Mouse (Mus musculus) neural tube, embryonic 15.5 days (tissue): ENCODE results near the gene Abhd15. TPM values are rescaled to one million over a fixed set of nuclear protein-coding genes. Genes with fewer than 3 reads are reported as not detected.

ENCODE experiments used
- ATAC-seq: fragments of 200-750 bp; cut with Nextera tagmentation; 2 replicates; pipeline ENCODE4 v1.8.0; 2017; ENCODE audit warnings: mild to moderate bottlenecking, moderate TSS enrichment, moderate library complexity; ENCODE audit not compliant: low FRiP score
- H3K27ac ChIP-seq: fragments of 300-500 bp; sonication (generic); replicated peaks from 2 replicates; pipeline ENCODE4 v1.5.1; 2015; ENCODE audit warnings: mild to moderate bottlenecking, inconsistent platforms
- H3K27me3 ChIP-seq: fragments of 300-500 bp; sonication (generic); replicated peaks from 2 replicates; pipeline ENCODE4 v1.6.1; 2015; ENCODE audit warnings: inconsistent platforms
- H3K36me3 ChIP-seq: fragments of 300-500 bp; sonication (generic); 2 replicates; pipeline ENCODE4 v1.6.1; 2015; ENCODE audit warnings: inconsistent platforms
- H3K4me1 ChIP-seq: fragments of 300-500 bp; sonication (generic); 2 replicates; pipeline ENCODE4 v1.6.1; 2015; ENCODE audit warnings: inconsistent platforms
- H3K4me2 ChIP-seq: fragments of 300-500 bp; sonication (generic); 2 replicates; pipeline ENCODE4 v1.6.1; 2015; ENCODE audit warnings: inconsistent platforms, mild to moderate bottlenecking, moderate library complexity
- H3K4me3 ChIP-seq: fragments of 300-500 bp; sonication (generic); replicated peaks from 2 replicates; pipeline ENCODE4 v1.5.1; 2015; ENCODE audit warnings: mild to moderate bottlenecking, inconsistent platforms
- H3K9ac ChIP-seq: fragments of 300-500 bp; sonication (generic); replicated peaks from 2 replicates; pipeline ENCODE4 v1.6.1; 2015; ENCODE audit warnings: mild to moderate bottlenecking, inconsistent platforms
- H3K9me3 ChIP-seq: fragments of 300-500 bp; sonication (generic); replicated peaks from 2 replicates; pipeline ENCODE4 v1.6.1; 2016; ENCODE audit warnings: inconsistent platforms
- WGBS: fragments of 180-500 bp; shearing (Covaris S2); methylation state at CpG from one replicate; pipeline ENCODE4 v1.1.7; 2015; ENCODE audit warnings: mixed read lengths; 5-methylcytosine and 5-hydroxymethylcytosine counted together
- polyA plus RNA-seq: library from polyadenylated mRNA; unstranded; fragments of >200 nt; fragmentation: Nextera tagmentation; extraction: Ambion mirVana; gene quantifications from 2 replicates; pipeline ENCODE4 v1.2.1, GENCODE M21; 2015

Gene Abhd15
- polyA plus RNA-seq, 1 experiment from 2014 or later, result 2.1 TPM

DNA sequence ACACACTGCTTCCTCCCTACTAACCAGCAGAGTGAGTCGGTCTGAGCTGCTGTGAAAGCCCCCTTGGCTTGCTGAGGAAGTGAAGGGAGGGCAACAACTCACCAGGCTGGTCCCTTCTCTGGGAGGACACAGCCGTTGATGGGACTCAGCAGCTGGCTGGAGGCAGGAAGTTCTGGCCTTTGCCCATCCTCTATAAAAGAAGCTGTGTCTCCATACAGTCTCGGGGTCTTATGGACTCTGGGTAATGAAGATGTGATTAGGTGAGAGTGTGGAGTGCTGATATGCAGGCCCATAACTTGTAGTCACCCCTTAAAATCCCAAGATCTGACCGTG, 20.6 kb upstream of the Abhd15 start:
- Histone ChIP-seq H3K4me2 (peak overlapping the region; percentile 94), H3K4me1 (peaks cover 73% of the 10 kb centered on the region), H3K36me3 (peaks cover 2% of the 10 kb centered on the region), H3K27ac (peak overlapping the region; percentile 91), H3K27me3 (no peaks in the 10 kb centered on the region), H3K9me3 (no peaks in the 10 kb centered on the region), H3K4me3 (peak overlapping the region; percentile 87), H3K9ac (peak overlapping the region; percentile 89)
- no peak for ATAC-seq
- 29% methylated on average over 4 of the region's 4 CpGs for WGBS

DNA sequence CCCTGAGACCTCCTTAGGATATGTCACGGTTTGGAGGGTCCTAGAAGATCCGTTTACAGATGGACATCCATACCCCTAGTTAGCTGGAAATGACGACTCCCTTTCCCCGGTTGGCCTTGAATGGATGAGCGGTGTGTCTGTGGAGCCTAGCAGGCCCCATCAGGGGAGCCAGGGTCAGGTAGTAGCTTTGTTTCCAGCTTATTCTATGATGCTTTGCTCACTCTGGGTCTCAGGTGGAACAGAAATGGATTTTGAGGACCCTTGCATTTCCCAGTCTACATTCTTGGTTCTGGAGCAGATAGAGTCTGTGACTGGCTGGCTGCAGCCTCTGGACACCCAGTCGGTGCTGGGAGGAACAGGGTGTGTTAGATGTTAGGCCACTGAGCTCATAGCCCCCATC, 20.1 kb upstream of the Abhd15 start:
- Histone ChIP-seq H3K27ac (0 out of 2 replicates have a peak overlapping the region, but pooled peaks have one; percentile 91), H3K4me3 (peak overlapping the region; percentile 87), H3K9ac (peak overlapping the region; percentile 89), H3K36me3 (peaks cover 6% of the 10 kb centered on the region), H3K27me3 (no peaks in the 10 kb centered on the region), H3K4me1 (peaks cover 77% of the 10 kb centered on the region), H3K4me2 (peak overlapping the region; percentile 94), H3K9me3 (no peaks in the 10 kb centered on the region)
- ATAC-seq, result no peak
- WGBS, result 76% methylated on average over 6 of the region's 6 CpGs

DNA sequence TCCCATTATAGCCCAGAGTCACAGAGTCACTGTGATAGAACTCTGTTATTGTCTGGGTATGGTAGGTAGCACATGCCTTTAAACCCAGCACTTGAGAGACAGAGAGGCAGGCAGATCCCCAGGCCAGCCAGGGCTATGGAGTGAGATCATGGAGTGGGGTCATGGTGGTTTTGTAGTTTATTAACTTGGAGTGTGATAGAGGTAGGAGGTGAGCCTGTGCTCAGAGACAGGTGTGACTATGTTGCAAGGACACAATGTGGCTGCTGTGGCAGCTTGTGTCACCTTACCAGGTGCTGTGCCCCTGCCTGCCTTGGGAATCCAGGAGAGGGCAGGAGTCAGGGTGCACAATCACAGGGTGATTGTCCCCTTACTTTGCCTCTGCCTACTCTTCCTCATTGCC, 19.4 kb upstream of the Abhd15 start:
- H3K4me3 ChIP-seq, result 0 out of 2 replicates have a peak overlapping the region, but pooled peaks have one; percentile 87
- H3K4me1 ChIP-seq, result peaks cover 73% of the 10 kb centered on the region
- H3K36me3 ChIP-seq, result peaks cover 14% of the 10 kb centered on the region
- H3K9me3 ChIP-seq, result no peaks in the 10 kb centered on the region
- no peak overlapping the region for H3K27ac ChIP-seq
- H3K9ac ChIP-seq, result peak overlapping the region; percentile 89; the same call in 1 of the 2 replicates
- no peaks in the 10 kb centered on the region for H3K27me3 ChIP-seq
- ATAC-seq, result no peak
- peak overlapping the region; percentile 94 for H3K4me2 ChIP-seq

DNA sequence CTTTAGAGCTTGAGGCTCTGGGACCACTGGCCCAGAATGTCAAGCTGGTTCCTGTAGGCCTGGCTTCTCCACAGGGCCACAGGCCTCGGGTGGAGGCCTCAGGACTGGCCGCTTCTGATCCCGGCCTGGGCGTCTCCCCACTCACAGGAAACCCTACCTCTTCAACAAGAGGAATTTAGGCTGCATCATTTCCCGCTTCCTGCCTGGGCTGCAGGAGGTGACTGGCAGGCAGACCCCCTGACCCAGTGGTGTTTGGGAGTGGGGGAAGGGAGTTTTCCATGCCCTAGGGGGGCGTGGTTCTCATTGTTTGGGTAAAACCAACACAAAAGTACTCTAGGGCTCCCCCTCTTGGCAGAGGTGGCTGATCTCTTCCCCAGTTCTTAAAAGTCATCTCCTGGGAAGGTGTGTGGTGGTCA, 17.6 kb upstream of the Abhd15 start:
- WGBS, result 25% methylated on average over 6 of the region's 6 CpGs
- Histone ChIP-seq H3K4me1 (peaks cover 64% of the 10 kb centered on the region), H3K36me3 (peaks cover 26% of the 10 kb centered on the region), H3K9ac (no peak overlapping the region), H3K27me3 (no peaks in the 10 kb centered on the region), H3K9me3 (no peaks in the 10 kb centered on the region), H3K27ac (peak overlapping the region; percentile 58; the same call in 1 of the 2 replicates), H3K4me3 (no peak overlapping the region), H3K4me2 (no peak overlapping the region)
- no peak for ATAC-seq

DNA sequence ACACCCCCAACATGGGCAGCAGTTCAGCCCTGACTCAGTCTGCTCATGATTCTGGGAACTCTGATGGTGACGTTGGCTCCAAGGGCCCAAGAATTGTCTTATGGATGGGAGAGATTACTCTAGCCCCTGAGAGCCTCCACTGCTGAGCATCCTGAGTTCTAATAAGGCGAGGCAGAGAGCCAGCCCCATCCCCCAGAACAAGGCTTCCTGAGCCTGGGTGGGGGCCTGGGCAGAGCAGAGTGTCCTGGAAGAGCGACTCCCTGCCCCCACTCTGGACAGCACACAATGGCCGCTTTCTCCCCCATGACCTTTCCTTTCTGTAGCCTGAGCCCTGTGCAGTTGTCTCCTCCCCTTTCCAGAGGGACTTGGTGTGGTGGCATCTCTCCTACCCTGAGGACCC, 17.1 kb upstream of the Abhd15 start:
- H3K4me2 ChIP-seq, result no peak overlapping the region
- peaks cover 59% of the 10 kb centered on the region for H3K4me1 ChIP-seq
- no peaks in the 10 kb centered on the region for H3K27me3 ChIP-seq
- H3K27ac ChIP-seq, result peak overlapping the region; percentile 58
- no peak overlapping the region for H3K4me3 ChIP-seq
- no peak for ATAC-seq
- no peak overlapping the region for H3K9ac ChIP-seq
- 36% methylated on average over 4 of the region's 4 CpGs for WGBS
- H3K9me3 ChIP-seq, result no peaks in the 10 kb centered on the region
- H3K36me3 ChIP-seq, result peaks cover 29% of the 10 kb centered on the region

DNA sequence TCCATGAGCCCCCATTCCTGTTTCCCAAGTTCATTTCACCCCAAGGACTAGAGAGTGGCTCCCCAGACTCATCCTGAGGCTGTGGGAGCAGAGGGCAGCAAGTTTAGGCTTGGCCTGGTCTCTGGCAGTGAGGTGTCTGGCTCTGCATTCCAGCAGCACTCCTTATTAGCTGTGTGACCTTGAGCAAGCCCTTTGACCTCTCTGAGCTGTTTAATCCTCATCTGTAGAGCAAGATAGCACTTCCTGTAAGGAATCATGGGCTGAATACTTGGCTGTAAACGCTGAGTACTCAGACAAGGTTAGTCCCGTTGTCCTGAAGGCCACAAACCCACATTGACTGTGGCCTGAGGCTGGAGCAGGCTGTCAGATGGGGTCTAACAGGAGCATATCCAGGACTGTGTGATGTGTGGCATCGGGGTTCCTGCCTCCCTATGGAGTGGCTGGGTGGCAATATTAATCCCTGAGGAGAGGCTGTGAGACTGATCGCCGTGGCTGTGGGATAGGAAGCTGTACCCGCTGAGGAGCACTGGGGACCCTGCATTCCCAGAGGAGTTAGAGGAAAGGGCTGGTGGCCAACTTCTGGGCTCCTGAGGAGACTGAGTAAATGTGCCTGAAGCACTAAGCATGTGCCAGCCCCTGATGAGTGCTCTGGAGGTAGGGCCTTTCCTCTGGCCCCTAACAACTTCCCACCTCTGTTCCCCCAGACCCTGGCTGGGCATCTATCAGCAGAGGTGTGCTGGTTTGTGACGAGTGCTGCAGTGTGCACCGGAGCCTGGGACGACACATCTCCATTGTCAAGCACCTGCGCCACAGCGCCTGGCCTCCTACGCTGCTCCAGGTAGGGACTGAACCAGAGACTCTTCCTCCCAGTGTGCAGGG, 16.4 kb upstream of the Abhd15 start:
- no peak overlapping the region for H3K4me3 ChIP-seq
- H3K36me3 ChIP-seq, result peaks cover 36% of the 10 kb centered on the region
- WGBS, result 77% methylated on average over 12 of the region's 12 CpGs
- H3K27ac ChIP-seq, result peak overlapping the region; percentile 37; the same call in 1 of the 2 replicates
- no peak overlapping the region for H3K9ac ChIP-seq
- no peaks in the 10 kb centered on the region for H3K27me3 ChIP-seq
- peaks cover 58% of the 10 kb centered on the region for H3K4me1 ChIP-seq
- no peaks in the 10 kb centered on the region for H3K9me3 ChIP-seq
- H3K4me2 ChIP-seq, result no peak overlapping the region
- no peak for ATAC-seq

DNA sequence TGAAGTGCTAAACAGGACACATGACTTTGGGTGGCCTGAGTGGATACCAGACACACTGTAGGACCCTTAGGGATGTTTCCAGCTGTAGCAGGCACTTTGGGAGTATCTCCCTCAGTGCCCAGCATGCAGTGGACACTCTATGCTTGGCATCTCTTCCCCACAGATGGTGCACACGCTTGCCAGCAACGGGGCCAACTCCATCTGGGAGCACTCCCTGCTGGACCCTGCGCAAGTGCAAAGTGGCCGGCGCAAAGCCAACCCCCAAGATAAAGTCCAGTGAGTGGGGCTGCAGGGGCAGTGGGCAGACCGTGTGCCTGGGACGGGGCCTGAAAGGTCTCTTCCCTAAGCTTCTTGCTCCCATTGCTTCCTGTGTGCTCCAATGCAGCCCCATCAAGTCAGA, 15.6 kb upstream of the Abhd15 start:
- H3K27me3 ChIP-seq, result no peaks in the 10 kb centered on the region
- peaks cover 44% of the 10 kb centered on the region for H3K36me3 ChIP-seq
- no peak for ATAC-seq
- H3K4me1 ChIP-seq, result peaks cover 54% of the 10 kb centered on the region
- H3K9ac ChIP-seq, result no peak overlapping the region
- 91% methylated on average over 7 of the region's 7 CpGs for WGBS
- H3K9me3 ChIP-seq, result no peaks in the 10 kb centered on the region
- H3K4me2 ChIP-seq, result no peak overlapping the region
- no peak overlapping the region for H3K27ac ChIP-seq
- H3K4me3 ChIP-seq, result no peak overlapping the region

DNA sequence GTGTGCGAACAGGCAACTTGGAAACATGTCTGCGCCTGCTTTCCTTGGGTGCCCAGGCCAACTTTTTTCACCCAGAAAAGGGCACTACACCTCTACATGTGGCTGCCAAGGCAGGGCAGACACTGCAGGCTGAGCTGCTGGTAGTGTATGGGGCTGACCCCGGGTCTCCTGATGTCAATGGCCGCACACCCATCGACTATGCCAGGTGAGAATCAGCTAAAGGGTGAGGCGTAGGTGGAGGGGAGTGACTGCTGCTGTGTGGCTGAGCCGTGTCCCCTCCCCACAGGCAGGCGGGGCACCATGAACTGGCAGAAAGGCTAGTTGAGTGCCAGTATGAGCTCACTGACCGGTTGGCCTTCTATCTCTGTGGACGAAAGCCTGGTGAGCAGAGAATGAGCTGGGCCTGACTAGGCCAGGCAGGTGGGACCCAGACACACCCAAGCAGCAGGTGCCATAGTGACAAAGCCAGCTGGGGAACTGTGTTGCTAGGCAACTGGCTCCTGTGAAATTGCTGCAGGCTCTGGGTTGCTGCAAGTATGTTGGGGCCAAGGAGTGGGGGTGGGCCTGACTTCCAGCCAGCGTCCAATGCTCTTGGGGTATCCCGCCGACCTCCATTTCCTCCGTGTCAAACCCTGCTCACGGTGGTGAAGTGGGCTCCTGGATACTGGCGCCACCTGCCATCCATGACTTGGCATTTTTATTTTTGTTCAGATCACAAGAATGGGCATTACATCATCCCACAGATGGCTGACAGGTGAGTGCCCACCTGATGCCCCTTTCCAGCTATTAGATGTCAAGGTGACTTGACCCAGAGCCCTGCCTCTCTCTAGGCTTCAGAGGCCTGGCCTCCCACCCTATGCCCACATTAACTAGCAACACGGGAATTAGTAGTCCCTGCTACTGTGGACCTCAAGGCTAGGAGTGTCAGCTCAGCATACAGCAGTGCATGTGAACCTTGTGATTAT, 14.3 kb upstream of the Abhd15 start:
- Histone ChIP-seq H3K9me3 (no peaks in the 10 kb centered on the region), H3K36me3 (peaks cover 57% of the 10 kb centered on the region), H3K9ac (no peak overlapping the region), H3K27me3 (no peaks in the 10 kb centered on the region), H3K4me1 (peaks cover 41% of the 10 kb centered on the region), H3K27ac (no peak overlapping the region), H3K4me3 (no peak overlapping the region), H3K4me2 (no peak overlapping the region)
- no peak for ATAC-seq
- WGBS, result 73% methylated on average over 17 of the region's 17 CpGs

DNA sequence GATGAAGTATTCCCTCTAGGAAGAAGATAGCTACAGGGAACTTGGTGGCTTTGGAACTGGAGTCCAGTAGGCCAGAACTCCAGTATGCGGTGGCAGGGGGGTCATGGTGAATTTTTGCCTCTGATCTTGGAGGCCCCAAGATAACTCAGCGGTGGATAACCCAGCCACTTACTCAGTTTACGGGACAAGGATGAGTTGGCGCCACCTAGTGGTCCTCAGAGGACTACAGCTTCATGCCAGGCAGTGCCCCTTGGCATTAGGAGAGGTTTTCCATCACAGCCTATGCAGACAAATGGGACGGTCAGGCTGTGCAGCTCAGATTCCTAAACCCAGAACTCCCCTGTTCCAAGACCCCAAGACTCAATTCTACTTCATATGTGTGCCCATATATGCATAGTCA, 13.5 kb upstream of the Abhd15 start:
- H3K27ac ChIP-seq, result no peak overlapping the region
- no peak overlapping the region for H3K4me3 ChIP-seq
- no peak overlapping the region for H3K9ac ChIP-seq
- ATAC-seq, result no peak
- H3K9me3 ChIP-seq, result no peaks in the 10 kb centered on the region
- no peak overlapping the region for H3K4me2 ChIP-seq
- H3K4me1 ChIP-seq, result peaks cover 33% of the 10 kb centered on the region
- 24% methylated on average over 5 of the region's 5 CpGs for WGBS
- peaks cover 65% of the 10 kb centered on the region for H3K36me3 ChIP-seq
- H3K27me3 ChIP-seq, result no peaks in the 10 kb centered on the region

DNA sequence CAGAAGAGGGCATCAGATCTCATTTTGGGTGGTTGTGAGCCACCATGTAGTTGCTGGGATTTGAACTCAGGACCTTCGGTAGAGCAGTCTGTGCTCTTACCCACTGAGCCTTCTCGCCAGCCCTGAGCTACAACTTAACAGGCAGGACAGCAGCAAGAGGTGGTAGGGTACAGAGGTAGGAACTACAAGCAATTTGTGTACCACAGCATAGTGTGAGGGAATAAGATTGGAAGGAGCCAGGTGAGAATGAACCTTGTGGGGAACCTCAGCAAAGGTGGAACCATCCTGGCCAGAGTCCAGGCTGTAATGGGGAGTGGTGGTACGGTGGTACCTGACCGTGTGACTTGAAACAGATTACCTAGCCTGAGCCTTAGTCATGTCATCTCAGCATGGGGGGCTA, 12.9 kb upstream of the Abhd15 start:
- Histone ChIP-seq H3K4me1 (peaks cover 33% of the 10 kb centered on the region), H3K4me2 (no peak overlapping the region), H3K27ac (no peak overlapping the region), H3K9ac (no peak overlapping the region), H3K4me3 (no peak overlapping the region), H3K27me3 (no peaks in the 10 kb centered on the region), H3K36me3 (peaks cover 70% of the 10 kb centered on the region), H3K9me3 (no peaks in the 10 kb centered on the region)
- ATAC-seq, result no peak
- 97% methylated on average over 4 of the region's 4 CpGs for WGBS

DNA sequence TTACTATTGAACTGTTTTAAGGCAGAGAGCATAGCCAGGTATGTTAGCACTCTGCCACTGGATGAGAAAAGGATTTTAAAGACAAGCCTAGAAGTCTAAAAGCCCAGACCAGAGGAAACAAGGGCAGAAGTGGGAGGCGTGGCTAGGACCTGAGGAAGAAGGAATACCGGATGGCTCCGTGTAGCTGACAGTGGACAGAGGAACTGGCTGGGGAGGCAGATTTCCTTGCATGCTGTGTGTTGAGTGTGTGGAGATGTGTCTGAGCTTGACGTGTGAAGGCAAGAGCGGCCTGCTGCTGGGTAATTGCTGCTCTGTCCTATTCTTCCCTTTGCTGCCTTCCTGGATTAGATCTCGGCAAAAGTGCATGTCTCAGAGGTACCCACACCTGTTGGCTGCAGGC, 12.4 kb upstream of the Abhd15 start:
- WGBS, result 86% methylated on average over 6 of the region's 6 CpGs

More for the DNA sequence above, 12.4 kb upstream of the Abhd15 start:
- Histone ChIP-seq H3K27me3 (no peaks in the 10 kb centered on the region), H3K4me1 (peaks cover 28% of the 10 kb centered on the region), H3K36me3 (peaks cover 76% of the 10 kb centered on the region), H3K9ac (no peak overlapping the region), H3K27ac (no peak overlapping the region), H3K9me3 (no peaks in the 10 kb centered on the region), H3K4me3 (no peak overlapping the region), H3K4me2 (no peak overlapping the region)
- no peak for ATAC-seq
